Mouse (Mus musculus) left cerebral cortex, postnatal 4 days (tissue): ENCODE measurements around the gene Rap1gap. TPM values are rescaled to one million over a fixed set of nuclear protein-coding genes. Genes with fewer than 3 reads are reported as not detected.

ENCODE experiments used
- DNase-seq: peaks from one replicate; pipeline ENCODE4 v3.0.0-alpha.2; 2022
- intact Hi-C: fragments of 180-260 bp; cut with DNase I; formaldehyde crosslinking; loops from one replicate; pipeline ENCODE4 v1.15.1; 2025
- total RNA-seq, 2 experiments: library from RNA; stranded (reverse); gene quantifications; 2 replicates each; pipeline ENCODE4 v1.2.3; 2021

The Rap1gap gene
- total RNA-seq, 2 experiments from 2014 or later: 147 to 164 TPM

GRCm38 (mm10) chr4:137661078-137661450 lies 3.5 kb upstream of the Rap1gap start:
- intact Hi-C loops: no loop called here
- DNase-seq: no peak

GRCm38 (mm10) chr4:137661547-137661946 lies 3.0 kb upstream of the Rap1gap start:
- intact Hi-C loops: no loop called here
- DNase-seq: no peak

GRCm38 (mm10) chr4:137663491-137663890 lies 1.0 kb upstream of the Rap1gap start:
- no peak for DNase-seq
- intact Hi-C loops: no loop called here

- DNase-seq: no peak
- intact Hi-C loops: no loop called here
These were observed 602 bp downstream of the Rap1gap start for GRCm38 (mm10) chr4:137664980-137665675.

GRCm38 (mm10) chr4:137665791-137666190 lies 1.3 kb downstream of the Rap1gap start:
- intact Hi-C loops: no loop called here
- no peak for DNase-seq

- intact Hi-C loops: no loop called here
- no peak for DNase-seq
These were observed 1.9 kb downstream of the Rap1gap start for GRCm38 (mm10) chr4:137666283-137666957.

GRCm38 (mm10) chr4:137666958-137667345 lies 2.4 kb downstream of the Rap1gap start:
- no peak for DNase-seq
- intact Hi-C loops: no loop called here

- intact Hi-C loops: no loop called here
- peak; percentile 75 for DNase-seq
These were observed 3.2 kb downstream of the Rap1gap start for GRCm38 (mm10) chr4:137667747-137668146.

GRCm38 (mm10) chr4:137671711-137672500 lies 7.4 kb downstream of the Rap1gap start:
- intact Hi-C loops: no loop called here
- DNase-seq: no peak

GRCm38 (mm10) chr4:137675566-137675965 lies 11.0 kb downstream of the Rap1gap start:
- intact Hi-C loops: no loop called here
- no peak for DNase-seq

GRCm38 (mm10) chr4:137676057-137676456 lies 11.5 kb downstream of the Rap1gap start:
- intact Hi-C loops: loop anchor here (2.0 kb wide), 1 partner anchor 41 kb away; no protein-coding TSS in a partner anchor
- peak; percentile 73 for DNase-seq

GRCm38 (mm10) chr4:137676700-137677484 lies 12.4 kb downstream of the Rap1gap start:
- intact Hi-C loops: loop anchor here (2.0 kb wide), 1 partner anchor 40 kb away; no protein-coding TSS in a partner anchor
- DNase-seq: no peak

- peak; percentile 74 for DNase-seq
- intact Hi-C loops: loop anchor here (2.0 kb wide), 1 partner anchor 39 kb away; no protein-coding TSS in a partner anchor
These were observed 13.4 kb downstream of the Rap1gap start for GRCm38 (mm10) chr4:137677906-137678305.

- intact Hi-C loops: no loop called here
- no peak for DNase-seq
These were observed 14.0 kb downstream of the Rap1gap start for GRCm38 (mm10) chr4:137678568-137678967.

- intact Hi-C loops: no loop called here
- DNase-seq: no peak
These were observed 15.5 kb downstream of the Rap1gap start for GRCm38 (mm10) chr4:137679979-137680550.

GRCm38 (mm10) chr4:137680721-137681120 lies 16.2 kb downstream of the Rap1gap start:
- DNase-seq: no peak
- intact Hi-C loops: no loop called here

GRCm38 (mm10) chr4:137681408-137682104 lies 17.0 kb downstream of the Rap1gap start:
- DNase-seq: peak; percentile 79
- intact Hi-C loops: no loop called here

- no peak for DNase-seq
- intact Hi-C loops: no loop called here
These were observed 18.5 kb downstream of the Rap1gap start for GRCm38 (mm10) chr4:137682961-137683453.

- DNase-seq: no peak
- intact Hi-C loops: no loop called here
These were observed 20.4 kb downstream of the Rap1gap start for GRCm38 (mm10) chr4:137684830-137685343.
